Mouse (Mus musculus) limb, embryonic 12.5 days (tissue): Measurements from ENCODE around the gene E330009J07Rik. TPM values are rescaled to one million over a fixed set of nuclear protein-coding genes. Genes with fewer than 3 reads are reported as not detected.

ENCODE experiments used
- ATAC-seq: fragments of 200-750 bp; cut with Nextera tagmentation; 2 replicates; pipeline ENCODE4 v1.8.0; 2017; ENCODE audit warnings: low read depth, moderate TSS enrichment; ENCODE audit not compliant: insufficient number of reproducible peaks, insufficient read depth, low FRiP score, low TSS enrichment
- H3K27ac ChIP-seq: fragments of 300-500 bp; sonication (generic); 2 replicates; pipeline ENCODE4 v1.5.1; 2016; ENCODE audit warnings: mild to moderate bottlenecking, moderate library complexity
- H3K27me3 ChIP-seq: fragments of 300-500 bp; sonication (generic); 2 replicates; pipeline ENCODE4 v1.6.1; 2016; ENCODE audit warnings: mild to moderate bottlenecking, moderate library complexity
- H3K36me3 ChIP-seq: fragments of 300-500 bp; sonication (generic); 2 replicates; pipeline ENCODE4 v1.6.1; 2016; ENCODE audit warnings: mild to moderate bottlenecking, moderate library complexity
- H3K4me1 ChIP-seq: fragments of 300-500 bp; sonication (generic); replicated peaks from 2 replicates; pipeline ENCODE4 v1.6.1; 2016
- H3K4me2 ChIP-seq: fragments of 300-500 bp; sonication (generic); 2 replicates; pipeline ENCODE4 v1.6.1; 2016; ENCODE audit warnings: mild to moderate bottlenecking, moderate library complexity
- H3K4me3 ChIP-seq: fragments of 300-500 bp; sonication (generic); replicated peaks from 2 replicates; pipeline ENCODE4 v1.5.1; 2016; ENCODE audit warnings: mild to moderate bottlenecking
- H3K9ac ChIP-seq: fragments of 300-500 bp; sonication (generic); replicated peaks from 2 replicates; pipeline ENCODE4 v1.6.1; 2016; ENCODE audit warnings: mild to moderate bottlenecking, moderate library complexity
- H3K9me3 ChIP-seq: fragments of 300-500 bp; sonication (generic); 2 replicates; pipeline ENCODE4 v1.6.1; 2016; ENCODE audit warnings: mild to moderate bottlenecking, moderate library complexity
- WGBS: fragments of 180-500 bp; shearing (Covaris S2); methylation state at CpG from one replicate; pipeline ENCODE4 v1.1.7; 2016; 5-methylcytosine and 5-hydroxymethylcytosine counted together
- polyA plus RNA-seq: library from polyadenylated mRNA; unstranded; fragments of >200 nt; fragmentation: Nextera tagmentation; extraction: Ambion mirVana; gene quantifications from 2 replicates; pipeline ENCODE4 v1.2.1, GENCODE M21; 2016

The E330009J07Rik gene
- polyA plus RNA-seq: 14.5 and 14.8 TPM in 2 replicates

DNA sequence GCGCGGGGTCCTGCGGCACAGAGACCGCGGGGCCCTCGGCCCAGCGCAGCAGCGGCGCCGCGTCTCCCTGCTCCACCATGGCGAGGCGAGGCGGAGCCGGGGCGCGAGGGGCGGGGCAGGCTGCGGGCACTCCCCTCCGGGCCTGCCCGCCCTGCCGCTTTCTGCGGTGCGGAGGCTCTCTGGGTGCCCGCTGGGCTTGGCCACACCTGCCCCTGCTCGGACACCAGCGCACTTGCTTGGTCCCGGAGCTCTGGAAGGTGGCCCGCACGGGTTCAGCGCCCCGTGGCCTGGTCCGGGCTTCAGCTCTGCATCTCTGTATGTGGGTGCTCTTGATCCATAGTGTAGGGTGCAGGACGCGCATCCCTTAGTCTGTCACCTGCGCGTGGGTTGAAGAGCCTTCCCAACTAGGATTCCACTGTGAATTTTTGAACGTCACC, at the start of gene E330009J07Rik:
TSS of gene E330009J07Rik (minus strand) at position 89 of the 437 bp plus-strand sequence.
- H3K4me2 ChIP-seq: peak within 1 kb of the TSS; percentile 87
- ATAC-seq: peak; percentile 85
- peaks cover 17% of the 10 kb centered on the region for H3K4me1 ChIP-seq
- no peaks in the 10 kb centered on the region for H3K9me3 ChIP-seq
- peak within 1 kb of the TSS; percentile 89 for H3K9ac ChIP-seq
- WGBS: 1% methylated on average over 32 of the region's 38 CpGs
- H3K27me3 ChIP-seq: peaks cover 25% of the 10 kb centered on the region
- no peaks in the 10 kb centered on the region for H3K36me3 ChIP-seq
- peak within 1 kb of the TSS; percentile 67; the same call in 1 of the 2 replicates for H3K27ac ChIP-seq
- peak within 1 kb of the TSS; percentile 79 for H3K4me3 ChIP-seq

DNA sequence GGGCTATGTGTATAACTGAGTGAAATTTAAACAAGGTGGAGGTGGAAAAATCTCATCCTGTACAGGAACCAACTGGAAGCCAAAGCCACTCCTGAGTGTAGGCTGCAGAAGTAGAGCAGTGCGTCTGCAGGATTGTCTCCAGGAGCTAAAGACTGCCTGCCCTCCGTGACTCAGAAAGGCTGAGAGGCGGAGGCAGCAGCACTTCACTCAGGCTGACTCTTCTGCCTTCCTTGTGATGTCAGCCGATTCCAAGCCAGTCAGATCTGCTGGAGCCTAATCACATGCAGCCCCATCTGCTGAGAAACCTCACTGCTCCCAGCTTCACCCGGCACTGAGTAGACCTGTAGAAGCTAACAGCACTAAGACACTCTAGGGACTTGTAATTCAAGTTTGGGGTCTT, 46.4 kb upstream of the E330009J07Rik start:
- no peak overlapping the region for H3K4me3 ChIP-seq
- H3K27me3 ChIP-seq: no peaks in the 10 kb centered on the region
- no peak overlapping the region for H3K27ac ChIP-seq
- no peak overlapping the region for H3K4me2 ChIP-seq
- H3K36me3 ChIP-seq: peaks cover 64% of the 10 kb centered on the region
- H3K9me3 ChIP-seq: no peaks in the 10 kb centered on the region
- H3K4me1 ChIP-seq: no peaks in the 10 kb centered on the region
- H3K9ac ChIP-seq: no peak overlapping the region
- no peak for ATAC-seq
- 94% methylated on average over 5 of the region's 5 CpGs for WGBS

DNA sequence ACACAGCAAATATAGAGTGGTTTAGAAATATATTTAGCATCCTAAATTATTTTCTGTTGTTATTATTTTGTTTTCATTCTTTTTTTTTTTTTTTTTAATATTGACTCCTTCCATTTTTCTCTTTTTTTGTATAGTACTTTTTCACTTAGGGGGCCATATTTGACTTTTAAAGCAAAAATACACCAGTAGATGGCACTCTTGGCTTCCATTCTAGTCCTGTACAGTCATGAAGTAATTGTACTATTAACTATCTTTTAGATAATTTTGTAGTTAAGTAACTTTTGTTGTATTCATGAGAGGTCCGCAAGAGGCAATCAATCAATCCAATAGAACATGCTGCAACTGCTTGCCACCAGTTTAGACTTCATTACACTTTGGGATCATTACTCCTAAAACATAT, 43.8 kb upstream of the E330009J07Rik start:
- Histone ChIP-seq H3K9ac (no peak overlapping the region), H3K4me2 (no peak overlapping the region), H3K27ac (no peak overlapping the region), H3K36me3 (peaks cover 72% of the 10 kb centered on the region), H3K4me1 (no peaks in the 10 kb centered on the region), H3K4me3 (no peak overlapping the region), H3K27me3 (no peaks in the 10 kb centered on the region), H3K9me3 (no peaks in the 10 kb centered on the region)
- WGBS: 93% methylated on average over 1 of the region's 1 CpGs
- ATAC-seq: no peak

DNA sequence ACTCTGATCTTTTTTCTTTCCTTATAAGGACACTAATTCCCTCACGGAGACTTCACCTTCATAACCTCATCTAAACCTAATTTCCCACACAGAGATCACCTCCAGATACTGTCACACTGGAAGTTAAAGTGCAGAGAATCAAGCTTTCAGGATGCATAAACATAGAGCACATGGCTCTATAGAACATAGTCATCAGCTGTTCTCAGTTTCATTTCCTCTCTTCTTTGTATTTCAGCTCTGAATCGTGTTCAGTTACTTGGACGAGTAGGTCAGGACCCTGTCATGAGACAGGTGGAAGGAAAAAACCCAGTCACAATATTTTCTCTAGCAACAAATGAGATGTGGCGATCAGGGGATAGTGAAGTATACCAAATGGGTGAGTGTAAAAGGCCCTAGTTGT, 40.2 kb upstream of the E330009J07Rik start:
- WGBS: 91% methylated on average over 4 of the region's 4 CpGs
- ATAC-seq: no peak
- Histone ChIP-seq H3K4me1 (no peaks in the 10 kb centered on the region; the same call in 1 of the 2 replicates), H3K4me3 (no peak overlapping the region), H3K9ac (no peak overlapping the region), H3K4me2 (no peak overlapping the region), H3K27ac (no peak overlapping the region), H3K9me3 (no peaks in the 10 kb centered on the region), H3K36me3 (peaks cover 56% of the 10 kb centered on the region), H3K27me3 (no peaks in the 10 kb centered on the region)

DNA sequence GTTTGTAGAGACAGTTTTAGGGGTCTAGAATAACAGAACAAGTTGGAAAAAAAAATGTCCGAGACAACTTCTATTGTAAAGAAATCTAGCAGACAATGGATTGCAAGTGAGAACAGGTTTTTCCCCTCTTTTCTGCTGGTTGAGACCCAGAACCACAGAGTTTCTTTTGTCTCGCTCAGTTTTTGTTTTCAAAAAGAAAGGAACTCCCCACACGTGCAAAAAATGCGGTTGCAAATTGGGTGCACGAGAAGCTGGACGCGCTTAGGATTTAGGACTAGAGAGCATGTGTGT, 35.7 kb upstream of the E330009J07Rik start:
- ATAC-seq: no peak
- Histone ChIP-seq H3K9ac (peak overlapping the region; percentile 97), H3K4me3 (peak overlapping the region; percentile 70), H3K4me2 (peak overlapping the region; percentile 70), H3K27me3 (no peaks in the 10 kb centered on the region), H3K9me3 (no peaks in the 10 kb centered on the region), H3K27ac (peak overlapping the region; percentile 98), H3K4me1 (no peaks in the 10 kb centered on the region; the same call in 1 of the 2 replicates), H3K36me3 (peaks cover 33% of the 10 kb centered on the region)
- WGBS: under 1% methylated on average over 7 of the region's 7 CpGs

DNA sequence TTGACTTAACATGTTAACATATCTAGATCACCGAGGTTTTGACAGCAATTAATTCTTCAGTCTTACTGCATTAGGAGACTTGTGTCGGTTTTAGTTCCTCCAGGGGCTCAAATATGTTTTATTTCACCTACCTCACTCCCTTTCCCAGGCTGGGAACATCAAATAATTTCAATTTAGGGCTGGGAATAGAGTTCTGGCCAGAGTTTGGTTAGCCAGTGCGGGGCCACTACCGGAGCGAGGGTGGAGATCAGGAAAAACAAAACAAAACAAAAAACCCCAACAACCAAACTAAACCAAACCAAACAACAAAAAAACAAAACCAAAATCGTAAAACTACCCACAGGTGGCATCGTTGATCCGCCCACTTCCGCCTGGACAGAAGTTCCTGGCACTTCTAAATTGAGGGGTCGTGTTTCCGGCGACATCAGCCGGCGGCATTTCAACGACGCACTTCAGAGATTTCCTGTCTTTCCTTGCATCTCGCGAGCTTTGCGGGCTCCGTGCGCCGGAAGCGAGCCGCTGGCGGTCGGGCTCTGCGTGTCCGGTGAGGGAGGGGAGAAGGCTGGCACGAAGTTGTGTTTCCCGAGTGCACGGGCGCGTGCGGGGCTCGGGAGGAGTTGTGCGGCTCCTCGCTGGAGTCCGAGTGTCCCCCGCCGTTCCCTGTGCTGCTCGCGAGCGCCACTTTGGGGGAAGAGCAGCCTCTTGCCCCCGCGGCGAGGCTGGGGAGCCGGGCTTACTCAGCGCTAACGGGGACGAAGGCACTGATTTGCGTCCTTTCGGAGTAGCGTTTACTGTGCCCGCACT, 35.2 kb upstream of the E330009J07Rik start, which contains the start of gene Ssbp1:
TSS of gene Ssbp1 (plus strand) at position 437 of the 804 bp plus-strand sequence.
- Histone ChIP-seq H3K36me3 (peaks cover 29% of the 10 kb centered on the region), H3K4me2 (peak within 1 kb of the TSS; percentile 70), H3K4me1 (no peaks in the 10 kb centered on the region; the same call in 1 of the 2 replicates), H3K9me3 (no peaks in the 10 kb centered on the region), H3K27ac (peak within 1 kb of the TSS; percentile 98), H3K4me3 (peak within 1 kb of the TSS; percentile 70), H3K9ac (peak within 1 kb of the TSS; percentile 97), H3K27me3 (no peaks in the 10 kb centered on the region)
- ATAC-seq: peak; percentile 97
- 1% methylated on average over 54 of the region's 54 CpGs for WGBS

DNA sequence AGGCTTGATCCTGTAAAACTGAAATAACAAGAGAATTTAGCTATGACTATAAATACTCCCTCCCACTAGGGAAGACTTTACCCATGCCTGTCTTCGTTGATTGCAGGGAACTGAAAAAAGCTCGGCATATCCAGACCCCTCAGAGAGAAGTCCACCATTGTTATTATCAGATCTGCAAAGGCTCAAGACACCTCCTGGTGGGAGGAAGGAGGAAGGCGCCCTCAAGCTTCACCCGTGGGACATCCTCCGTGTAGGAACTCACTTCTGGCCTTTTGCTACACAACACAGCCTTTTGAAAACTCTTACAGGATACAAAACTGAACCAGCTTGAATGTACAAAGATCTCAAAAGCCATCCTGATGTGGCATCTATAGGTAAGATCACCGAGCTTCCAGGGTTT, 29.8 kb upstream of the E330009J07Rik start:
- Histone ChIP-seq H3K4me2 (no peak overlapping the region), H3K9me3 (no peaks in the 10 kb centered on the region), H3K27me3 (0 out of 2 replicates have a peak, but pooled peaks cover 3% of the 10 kb centered on the region), H3K9ac (no peak overlapping the region), H3K36me3 (no peaks in the 10 kb centered on the region), H3K4me1 (no peaks in the 10 kb centered on the region), H3K27ac (no peak overlapping the region), H3K4me3 (no peak overlapping the region)
- ATAC-seq: no peak
- 55% methylated on average over 6 of the region's 6 CpGs for WGBS

DNA sequence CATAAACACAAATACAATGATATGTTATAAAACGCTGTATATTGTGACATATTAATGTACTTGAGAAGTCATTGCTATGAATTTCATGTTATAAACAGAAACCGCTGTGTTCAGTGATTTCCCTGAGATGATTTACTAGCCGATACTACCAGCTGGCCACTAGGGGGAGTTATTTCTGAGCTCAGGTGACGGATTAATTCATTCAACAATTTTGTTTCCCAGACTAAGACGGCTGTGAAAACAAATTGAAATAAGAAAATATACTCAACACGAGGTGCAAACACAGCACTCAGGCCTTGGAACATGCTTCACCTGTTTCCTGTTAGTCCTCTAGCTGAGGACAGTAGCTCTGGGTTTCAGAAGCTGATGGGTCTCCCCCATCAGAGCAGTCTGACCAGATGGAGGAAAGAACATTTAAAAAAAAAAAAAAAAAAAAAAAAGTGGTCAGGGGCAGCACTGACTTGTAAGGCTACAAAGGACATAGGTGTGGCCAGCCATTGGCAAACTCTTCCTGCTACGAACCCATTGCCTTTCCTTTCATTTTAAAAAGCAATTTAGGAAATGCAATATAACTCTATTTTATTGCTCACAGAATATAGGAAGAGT, 18.6 kb upstream of the E330009J07Rik start:
- H3K9me3 ChIP-seq: no peaks in the 10 kb centered on the region
- 24% methylated on average over 7 of the region's 7 CpGs for WGBS
- no peak overlapping the region for H3K4me3 ChIP-seq
- no peak overlapping the region for H3K4me2 ChIP-seq
- H3K4me1 ChIP-seq: no peaks in the 10 kb centered on the region
- H3K27ac ChIP-seq: no peak overlapping the region
- no peak for ATAC-seq
- no peak overlapping the region for H3K9ac ChIP-seq
- no peaks in the 10 kb centered on the region for H3K36me3 ChIP-seq
- no peaks in the 10 kb centered on the region; the same call in 1 of the 2 replicates for H3K27me3 ChIP-seq

DNA sequence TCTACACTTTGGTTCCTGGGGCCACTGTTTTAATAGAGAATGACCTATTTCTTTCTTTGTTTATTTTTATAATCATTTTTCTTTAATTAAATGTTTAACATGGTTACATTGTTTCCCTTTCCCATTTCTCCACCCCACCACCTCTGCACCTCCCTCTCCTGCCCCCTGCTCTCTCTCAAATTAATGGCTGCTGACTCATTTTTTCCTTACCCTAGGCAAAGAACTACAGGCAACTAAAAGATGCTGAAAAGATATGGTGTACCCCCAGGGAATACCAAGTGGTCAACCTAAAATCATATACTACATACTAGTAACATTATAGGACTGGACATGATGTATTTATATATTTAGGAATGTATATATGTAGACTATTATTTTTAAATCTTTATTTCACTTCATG, 12.7 kb upstream of the E330009J07Rik start:
- ATAC-seq: no peak
- Histone ChIP-seq H3K4me2 (no peak overlapping the region), H3K27me3 (no peaks in the 10 kb centered on the region)

DNA sequence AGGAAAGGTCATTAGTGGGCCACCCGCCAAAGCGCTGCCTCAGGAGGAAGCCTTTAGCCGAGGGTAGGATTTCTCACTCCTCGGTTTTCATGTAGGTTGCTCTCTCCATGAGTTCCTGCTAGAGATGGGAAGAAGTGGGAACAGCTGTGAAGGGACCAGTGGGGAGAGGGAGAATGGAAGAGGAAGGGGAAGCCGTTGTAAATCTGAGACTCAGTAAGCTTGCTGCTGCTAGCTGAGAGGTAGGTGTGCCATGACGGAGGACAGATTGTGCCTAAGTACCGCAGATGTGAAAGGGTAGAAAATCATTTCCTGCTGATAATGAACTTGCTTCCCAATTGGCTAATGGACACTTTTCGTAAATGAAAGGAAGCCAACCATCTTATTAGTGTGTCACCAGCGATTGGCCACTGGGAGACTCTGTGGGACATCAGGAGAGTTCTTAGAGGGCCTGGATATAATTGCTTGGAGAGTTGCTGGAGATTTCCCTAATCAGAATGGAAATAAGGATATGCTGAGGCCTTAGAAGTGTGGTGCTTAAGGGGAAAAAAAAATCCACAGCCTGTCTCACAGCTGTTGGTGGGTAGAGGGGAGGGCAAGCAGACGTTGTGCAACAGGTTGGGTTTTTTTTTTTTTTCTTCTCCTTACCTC, 7.5 kb upstream of the E330009J07Rik start:
- Histone ChIP-seq H3K4me3 (no peak overlapping the region), H3K4me2 (no peak overlapping the region), H3K36me3 (no peaks in the 10 kb centered on the region), H3K9me3 (no peaks in the 10 kb centered on the region), H3K9ac (no peak overlapping the region), H3K27ac (no peak overlapping the region), H3K27me3 (peaks cover 19% of the 10 kb centered on the region), H3K4me1 (no peaks in the 10 kb centered on the region)
- no peak for ATAC-seq
- WGBS: 11% methylated on average over 10 of the region's 10 CpGs

More for the DNA sequence above, 12.7 kb upstream of the E330009J07Rik start:
- no peak overlapping the region for H3K9ac ChIP-seq
- H3K27ac ChIP-seq: no peak overlapping the region
- H3K4me1 ChIP-seq: no peaks in the 10 kb centered on the region
- H3K4me3 ChIP-seq: no peak overlapping the region
- H3K9me3 ChIP-seq: no peaks in the 10 kb centered on the region
- no peaks in the 10 kb centered on the region for H3K36me3 ChIP-seq

DNA sequence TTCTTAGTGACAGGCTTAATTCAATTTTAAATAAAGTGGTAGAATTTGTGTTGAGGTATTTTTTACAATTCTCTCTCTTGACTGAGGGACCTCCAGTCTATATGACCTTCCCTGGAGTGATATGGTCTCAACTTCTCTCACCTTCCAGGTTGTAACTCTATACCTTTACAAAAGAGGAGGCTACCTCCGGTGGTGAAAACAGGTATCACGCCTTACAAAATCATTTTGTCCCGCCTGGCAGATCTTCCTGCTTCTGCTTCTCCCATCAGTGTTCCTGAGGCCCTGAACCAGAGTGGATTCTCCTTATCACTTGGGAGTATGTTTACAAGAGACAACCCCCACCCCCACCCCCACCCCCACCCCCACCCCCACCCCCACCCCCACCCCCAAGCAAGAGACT, 5.8 kb upstream of the E330009J07Rik start:
- no peak overlapping the region for H3K27ac ChIP-seq
- ATAC-seq: no peak
- H3K4me1 ChIP-seq: no peaks in the 10 kb centered on the region
- no peaks in the 10 kb centered on the region for H3K36me3 ChIP-seq
- H3K9me3 ChIP-seq: no peaks in the 10 kb centered on the region
- WGBS: 43% methylated on average over 3 of the region's 3 CpGs
- H3K27me3 ChIP-seq: peaks cover 25% of the 10 kb centered on the region
- no peak overlapping the region for H3K9ac ChIP-seq
- H3K4me2 ChIP-seq: no peak overlapping the region
- no peak overlapping the region for H3K4me3 ChIP-seq
